Mouse (Mus musculus): ENCODE results near the gene Lnx2.

Lnx2 gene

DNA sequence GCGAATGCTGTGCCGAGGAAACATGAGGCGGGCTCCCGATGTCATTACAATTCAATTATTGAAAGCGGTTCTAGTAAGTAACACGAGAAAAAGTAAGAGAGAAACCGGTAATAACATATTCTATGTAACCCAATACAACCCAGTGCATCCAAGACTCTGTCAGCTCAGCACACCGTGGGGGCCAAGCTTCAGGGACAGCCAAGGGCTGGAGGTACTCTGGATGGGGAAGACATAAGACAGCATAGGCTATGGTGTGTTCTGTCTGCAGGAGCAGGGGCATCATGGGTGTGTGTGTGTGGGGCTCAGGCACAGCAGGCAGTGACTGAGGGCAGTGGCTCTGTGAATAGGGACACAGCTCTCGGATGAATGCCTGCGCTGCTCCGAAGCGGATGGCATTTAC lies 59.8 kb downstream of the Lnx2 start:
- no peak for DNase-seq (ENCODE audit: low spot score)

DNA sequence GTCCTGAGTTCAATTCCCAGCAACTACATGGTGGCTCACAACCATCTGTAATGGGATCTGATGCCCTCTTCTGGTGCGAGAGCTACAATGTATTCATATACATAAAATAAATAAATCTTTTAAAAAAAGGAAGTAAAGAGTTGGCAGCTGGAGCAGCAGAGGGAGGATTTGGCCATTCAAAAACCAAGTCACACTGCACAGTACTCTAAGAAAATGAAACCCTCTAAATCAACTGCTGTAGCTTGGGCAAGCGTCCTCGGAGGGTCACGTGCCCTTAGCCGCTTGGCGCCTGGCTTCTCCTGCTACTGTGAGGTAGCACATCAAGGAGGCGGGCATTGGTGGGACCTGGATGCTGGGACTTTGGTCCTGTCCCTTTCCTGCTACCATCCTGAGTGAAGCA lies 61.2 kb downstream of the Lnx2 start:
- no peak for DNase-seq (ENCODE audit: low spot score)

GRCm38 (mm10) chr5:147013845-147014244 lies 62.5 kb downstream of the Lnx2 start:
- no peak for DNase-seq (ENCODE audit: low spot score)

DNA sequence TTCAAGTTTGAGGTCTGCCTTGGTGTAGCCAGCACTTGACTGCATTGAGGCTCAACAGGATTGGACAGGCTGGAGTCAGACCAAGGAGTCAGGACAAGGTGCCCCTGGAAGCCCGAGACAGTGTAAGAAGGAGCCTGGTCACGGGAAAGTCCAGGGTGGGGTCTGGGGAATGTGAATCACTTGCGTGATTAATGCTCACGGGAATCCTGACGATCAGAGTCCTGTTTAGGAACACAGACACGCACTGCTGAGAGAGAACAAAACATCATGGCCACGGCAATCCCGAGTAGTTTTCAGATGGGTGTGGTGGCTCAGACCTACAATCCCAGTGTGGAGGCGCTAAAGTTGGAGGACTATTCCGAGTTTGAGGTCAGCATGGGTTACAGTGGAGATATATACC lies 65.1 kb downstream of the Lnx2 start:
- DNase-seq (ENCODE audit: low spot score): no peak

- no peak for DNase-seq (ENCODE audit: low spot score)
These were observed 73.1 kb downstream of the Lnx2 start for GRCm38 (mm10) chr5:147003303-147003702.

GRCm38 (mm10) chr5:147001312-147001711 lies 75.1 kb downstream of the Lnx2 start:
- DNase-seq (ENCODE audit: low spot score): no peak

GRCm38 (mm10) chr5:146998802-146999201 lies 77.6 kb downstream of the Lnx2 start:
- DNase-seq (ENCODE audit: low spot score): no peak

GRCm38 (mm10) chr5:146996812-146997211 lies 79.6 kb downstream of the Lnx2 start:
- DNase-seq (ENCODE audit: low spot score): no peak

GRCm38 (mm10) chr5:146994973-146995372 lies 81.4 kb downstream of the Lnx2 start:
- no peak for DNase-seq (ENCODE audit: low spot score)

- DNase-seq (ENCODE audit: low spot score): no peak
These were observed 82.9 kb downstream of the Lnx2 start for GRCm38 (mm10) chr5:146993509-146993908.

GRCm38 (mm10) chr5:146989051-146989450 lies 87.3 kb downstream of the Lnx2 start:
- DNase-seq (ENCODE audit: low spot score): no peak

DNA sequence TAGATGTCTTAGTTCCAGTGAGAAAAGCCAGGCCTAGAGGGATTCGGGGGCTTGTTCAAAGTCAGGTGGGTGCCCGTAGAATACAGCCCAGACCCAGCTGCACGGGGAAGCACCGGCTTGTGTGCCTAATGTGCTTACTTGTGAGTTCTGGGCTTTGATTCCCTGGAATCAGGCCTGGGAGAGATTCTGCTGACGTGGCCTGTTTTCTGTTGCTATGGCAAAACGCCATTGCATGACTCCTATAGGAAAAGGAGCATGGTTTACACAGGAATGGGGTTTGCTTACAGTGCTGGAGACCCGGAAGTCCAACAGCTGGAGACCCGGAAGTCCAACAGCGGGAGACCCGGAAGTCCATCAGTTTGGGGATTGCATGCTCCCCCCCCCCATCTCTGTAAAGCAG lies 88.8 kb downstream of the Lnx2 start:
- DNase-seq (ENCODE audit: low spot score): no peak

DNA sequence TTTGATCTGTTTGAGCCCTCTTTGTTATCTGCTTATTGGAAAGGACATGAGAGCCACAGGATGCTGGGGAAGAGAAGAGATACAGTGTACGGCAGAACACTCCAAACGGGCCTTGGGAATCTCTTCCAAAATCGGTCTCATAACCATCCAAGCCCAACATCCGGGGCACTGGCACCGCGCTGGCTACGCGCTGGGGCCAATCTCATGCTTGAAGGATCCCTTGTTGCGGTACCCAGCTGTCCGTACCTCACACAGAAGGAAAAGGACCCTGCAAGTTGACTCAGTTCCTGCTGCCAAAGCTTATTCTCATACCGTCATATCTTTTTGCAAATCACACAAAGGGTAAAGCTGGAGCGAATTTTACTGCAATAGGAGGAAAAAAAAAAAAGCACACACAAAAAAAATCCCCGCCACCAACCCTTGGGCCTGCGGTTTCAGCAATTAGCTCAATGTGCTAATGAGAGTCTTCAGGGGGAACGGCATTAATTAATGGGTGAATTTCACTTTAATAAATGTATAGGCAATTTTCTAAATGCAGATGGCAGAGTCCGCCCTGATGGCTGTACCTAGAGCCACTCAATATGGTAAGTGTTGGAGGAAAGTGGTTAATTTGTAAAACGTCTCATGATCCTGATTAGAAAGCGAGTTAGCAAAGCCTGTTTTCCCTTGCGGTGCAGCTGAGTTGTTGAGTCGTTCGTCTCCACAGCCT lies 90.5 kb downstream of the Lnx2 start:
- no peak for DNase-seq (ENCODE audit: low spot score)

GRCm38 (mm10) chr5:146983216-146983615 lies 93.2 kb downstream of the Lnx2 start:
- peak; percentile 75 for DNase-seq (ENCODE audit: low spot score)

GRCm38 (mm10) chr5:146981376-146981775 lies 95.0 kb downstream of the Lnx2 start:
- DNase-seq (ENCODE audit: low spot score): no peak

- no peak for DNase-seq (ENCODE audit: low spot score)
These were observed 101.6 kb downstream of the Lnx2 start for GRCm38 (mm10) chr5:146974781-146975123.

- DNase-seq (ENCODE audit: low spot score): no peak
These were observed 102.3 kb downstream of the Lnx2 start for GRCm38 (mm10) chr5:146973858-146974780.

- DNase-seq (ENCODE audit: low spot score): no peak
These were observed 103.0 kb downstream of the Lnx2 start for GRCm38 (mm10) chr5:146973353-146973752.

GRCm38 (mm10) chr5:146971776-146972561 lies 104.4 kb downstream of the Lnx2 start:
- DNase-seq (ENCODE audit: low spot score): no peak

DNA sequence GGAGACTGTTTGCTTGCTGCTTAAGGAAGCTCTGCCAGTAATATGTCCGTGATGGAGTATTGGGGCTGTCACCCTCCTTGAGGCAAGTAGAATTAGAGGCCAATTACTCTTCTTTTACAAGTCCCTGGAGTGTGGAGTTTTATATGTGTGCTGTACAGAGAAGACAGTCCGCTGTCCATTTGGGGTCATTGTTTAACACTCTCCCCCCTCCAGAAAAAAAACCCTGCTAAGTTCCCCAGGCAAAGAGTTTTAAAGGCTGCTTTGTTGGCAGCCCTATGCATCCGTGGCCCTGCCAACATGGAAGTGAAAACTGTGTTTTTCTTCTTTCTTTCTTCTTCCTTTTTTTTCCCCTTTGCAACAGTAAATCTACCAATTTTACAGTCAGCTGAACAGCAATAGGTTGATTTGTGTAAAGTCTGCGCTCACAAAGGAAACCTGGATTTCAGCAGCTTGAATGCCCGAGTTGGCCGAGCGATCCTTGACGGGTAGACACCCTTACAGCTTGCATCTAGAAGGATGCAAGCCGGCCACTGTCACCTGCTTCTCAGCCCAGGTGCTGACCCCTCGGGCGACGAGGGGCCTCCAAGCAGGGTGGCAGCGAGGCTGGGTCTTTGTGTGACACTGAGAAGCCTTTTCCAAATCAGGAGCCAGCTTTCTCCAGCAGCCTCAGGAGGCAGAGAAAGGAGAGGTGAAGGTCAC lies 107.5 kb downstream of the Lnx2 start:
- DNase-seq (ENCODE audit: low spot score): no peak

All from testis, postnatal 10 days (tissue).